Mouse (Mus musculus) myocyte (in vitro differentiated cells): Measurements from ENCODE around the gene Iqcn.
A peak's percentile ranks its signal among the peaks of the same experiment; 100 is the strongest.

Source experiments
- CEBPB ChIP-seq: IDR thresholded peaks from 2 replicates; pipeline ENCODE4 v1.6.1; 2011; ENCODE audit warnings: mild to moderate bottlenecking, moderate library complexity; ENCODE audit not compliant: poor library complexity, insufficient read depth, severe bottlenecking
- MAX ChIP-seq: IDR thresholded peaks from one replicate; pipeline ENCODE4 v1.6.1; 2011; ENCODE audit warnings: low read depth, mild to moderate bottlenecking, control low read depth
- MYOD1 ChIP-seq, 3 experiments: IDR thresholded peaks; one replicate each; pipeline ENCODE4 v1.6.1; 2011; ENCODE audit warnings: control low read depth in 2 of 3, low read depth in 2 of 3, mild to moderate bottlenecking in 2 of 3, moderate library complexity in 1 of 3; ENCODE audit not compliant: insufficient read length in 2 of 3, control insufficient read depth in 1 of 3
- POLR2A ChIP-seq: IDR thresholded peaks from one replicate; pipeline ENCODE4 v1.6.1; 2011; ENCODE audit warnings: low read depth, mild to moderate bottlenecking, control low read depth, moderate library complexity; ENCODE audit not compliant: insufficient read length
- POLR2AphosphoS2 ChIP-seq: IDR thresholded peaks from one replicate; pipeline ENCODE4 v1.6.1; 2011; ENCODE audit warnings: low read depth, control low read depth; ENCODE audit not compliant: insufficient read length
- REST ChIP-seq: IDR thresholded peaks from one replicate; pipeline ENCODE4 v1.6.1; 2011; ENCODE audit warnings: mild to moderate bottlenecking, control low read depth, moderate library complexity; ENCODE audit not compliant: insufficient read depth, insufficient read length
- SRF ChIP-seq: IDR thresholded peaks from one replicate; pipeline ENCODE4 v1.6.1; 2011; ENCODE audit warnings: low read depth; ENCODE audit not compliant: control insufficient read depth, insufficient read length
- TCF3 ChIP-seq: IDR thresholded peaks from one replicate; pipeline ENCODE4 v1.6.1; 2011; ENCODE audit warnings: low read depth, control low read depth; ENCODE audit not compliant: insufficient read length
- USF1 ChIP-seq: IDR thresholded peaks from one replicate; pipeline ENCODE4 v1.6.1; 2011; ENCODE audit warnings: low read depth, mild to moderate bottlenecking, control low read depth, moderate library complexity

DNA sequence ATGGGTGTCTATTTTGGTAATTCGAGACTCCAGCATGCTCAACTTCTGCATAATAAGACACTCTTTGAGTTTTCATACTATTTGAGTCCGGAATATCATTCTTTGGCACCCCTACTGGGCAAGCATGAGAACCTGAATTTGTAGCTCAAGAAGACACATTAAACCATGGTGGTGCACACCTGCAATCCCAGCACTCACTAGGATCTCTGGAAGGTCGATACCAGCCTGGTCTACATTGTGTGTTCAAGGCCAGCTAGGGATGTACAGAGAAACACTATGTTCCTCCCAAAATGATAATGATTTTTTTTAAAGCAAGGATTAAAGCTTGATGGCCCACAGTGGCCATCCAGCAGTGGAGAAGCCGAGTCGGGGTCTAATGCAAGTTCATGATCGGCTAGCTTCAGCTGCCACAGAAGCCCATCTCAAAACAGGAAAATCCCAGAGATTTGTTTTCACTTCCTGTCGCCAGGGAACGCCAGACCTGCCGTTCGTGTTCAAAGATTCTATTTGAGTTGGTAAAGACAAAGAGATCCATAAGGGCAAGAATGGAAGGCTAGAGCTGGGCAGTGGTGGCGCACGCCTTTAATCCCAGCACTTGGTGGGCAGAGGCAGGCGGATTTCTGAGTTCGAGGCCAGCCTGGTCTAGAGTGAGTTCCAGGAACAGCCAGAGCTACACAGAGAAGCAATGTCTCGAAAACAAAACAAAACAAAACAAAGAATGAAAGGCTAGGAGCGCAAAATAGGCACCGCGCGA, 30.8 kb upstream of the Iqcn start:
- TF ChIP-seq POLR2A (no peak), TCF3 (no peak), SRF (no peak), POLR2AphosphoS2 (no peak), USF1 (no peak), MYOD1 (IDR thresholded peaks at IDR 0.05; ENCODE audit: control insufficient read depth in 1 of 3, insufficient read length in 2 of 3, low read depth in 2 of 3) (peak in 1 of 3 experiments; percentile 3), CEBPB (no peak), MAX (no peak), REST (no peak)
